Mouse (Mus musculus) small intestine, adult 2 months (tissue): ENCODE data around the gene Carmil3.

Experiments
- CTCF ChIP-seq: fragments of 200-500 bp; IDR thresholded peaks from 2 replicates; pipeline ENCODE4 v1.5.1; 2012; ENCODE audit warnings: low read depth, mild to moderate bottlenecking, control low read depth, inconsistent platforms, low read length, moderate library complexity, mixed read lengths; ENCODE audit not compliant: insufficient replicate concordance, insufficient read length; ENCODE audit errors: extremely low read depth
- POLR2A ChIP-seq: fragments of 200-500 bp; IDR thresholded peaks from 2 replicates; pipeline ENCODE4 v1.6.1; 2012; ENCODE audit warnings: low read depth, mild to moderate bottlenecking, control low read depth, inconsistent platforms, low read length, moderate library complexity

DNA sequence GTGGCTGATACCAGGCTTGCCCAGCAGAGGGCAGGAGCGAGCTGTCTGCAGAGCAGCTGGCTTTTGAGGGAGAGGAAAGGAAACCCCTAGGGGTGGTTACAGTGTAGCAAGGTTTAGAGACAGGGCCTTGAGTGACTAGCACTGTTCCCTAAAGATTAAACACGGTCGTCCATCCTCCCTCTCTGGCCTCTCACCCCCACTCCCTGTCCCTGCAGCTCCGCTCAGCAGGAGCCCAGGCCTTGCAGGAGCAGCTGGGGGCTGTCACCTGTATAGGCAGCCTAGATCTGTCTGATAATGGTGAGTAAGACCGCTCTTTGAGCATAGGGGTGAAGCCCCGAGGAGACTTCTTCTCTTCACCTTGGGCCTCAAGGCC is 7.0 kb downstream of the Carmil3 start:
- TF ChIP-seq POLR2A (no peak), CTCF (peak; percentile 99)
